Mouse (Mus musculus) liver, postnatal 0 days (tissue): Measurements from ENCODE around the gene Tmem8.

ENCODE experiments used
- CTCF ChIP-seq: sonication (generic); IDR thresholded peaks from 2 replicates; pipeline ENCODE4 v1.5.1; 2016; ENCODE audit warnings: antibody characterized with exemption, low read depth
- EP300 ChIP-seq: IDR thresholded peaks from 2 replicates; pipeline ENCODE4 v1.6.1; 2016; ENCODE audit warnings: antibody characterized with exemption, low read depth, mild to moderate bottlenecking

DNA sequence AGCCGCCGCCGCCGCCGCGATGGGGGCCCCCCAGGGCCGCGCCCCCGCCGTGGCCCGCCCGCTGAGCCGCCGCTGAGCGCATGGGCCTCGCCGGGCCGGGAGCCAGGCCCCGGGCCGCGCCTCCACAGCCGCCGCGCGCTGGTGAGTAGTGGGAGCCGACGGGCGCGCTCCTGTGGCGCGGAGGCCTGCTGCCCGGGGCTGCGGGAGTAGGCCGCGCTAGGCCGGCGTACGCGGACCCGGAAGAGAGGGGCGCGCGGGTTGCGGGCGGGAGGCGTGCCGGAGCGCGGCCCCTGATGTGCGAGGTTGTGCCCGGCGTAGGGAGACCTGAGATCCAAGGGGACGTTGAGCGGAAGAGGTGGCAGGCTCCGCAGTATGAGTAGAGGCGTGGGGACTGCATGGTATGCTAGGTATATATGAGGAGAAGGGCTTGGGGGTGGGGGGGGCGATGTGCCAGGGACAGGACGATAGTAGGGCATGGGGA, 25.8 kb downstream of the Tmem8 start:
- no peak for TF ChIP-seq CTCF
- no peak for TF ChIP-seq EP300
